ENCODE assay signal across 14 mouse cellular contexts in the genomic region with DNA sequence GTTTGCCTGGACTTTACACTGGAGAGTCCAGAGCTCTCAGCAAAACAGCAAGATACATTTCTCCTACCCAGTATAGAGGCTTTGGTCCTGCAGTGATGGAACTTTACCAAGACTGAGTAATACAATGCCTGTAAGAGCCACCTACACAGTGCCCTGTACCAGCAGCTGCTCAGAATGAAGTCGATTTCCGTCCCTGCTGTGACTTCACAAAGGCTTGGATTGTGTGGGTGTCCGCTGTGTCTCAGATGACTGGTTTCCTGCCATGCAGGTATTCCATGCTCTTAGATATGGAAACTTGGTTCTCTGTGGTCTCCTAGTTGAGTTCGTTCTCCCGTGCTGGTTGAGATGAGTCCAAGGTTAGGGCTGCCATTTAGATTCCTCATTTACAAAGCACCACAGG.
DNase-seq lines count a peak whose midpoint lies in the region; ATAC-seq and TF ChIP-seq lines count a peak whose summit lies in the region.
"Had no signal": no experiment of that assay in that cellular context is flagged by ENCODE, and none has a peak within 500 bp of the region (broad histone marks: within the 10 kb centered on the region; RNA-seq: fewer than 3 reads in every experiment).

No protein-coding gene starts in this region.

- H3K27ac ChIP-seq in layer of hippocampus, adult 2 months, result peak overlapping the region; percentile 36; the same call in 1 of the 2 replicates
- H3K27ac ChIP-seq in hindbrain, embryonic 11.5 days (ENCODE audit: low read depth, low read length), result no peak overlapping the region
- H3K27ac ChIP-seq: lung, embryonic 15.5 days; midbrain, embryonic 10.5 days had no signal

- peak in 1 of 2 experiments; percentile 54 for DNase-seq in layer of hippocampus, adult 2 months (ENCODE audit: low spot score in 2 of 2)
- no peak for DNase-seq in layer of hippocampus, postnatal 10 days (ENCODE audit: low spot score in 2 of 2)
- peak; percentile 39 for DNase-seq in CD4-positive, CD25-positive, alpha-beta regulatory T cell, adult 2 months (ENCODE audit: low read depth, low spot score)
- peak; percentile 82 for DNase-seq in ZHBTc4 (ENCODE audit: low read depth, low spot score)
- DNase-seq in cerebellum, postnatal 25 days, result peak; percentile 69 to 72
- no peak for DNase-seq in lung, postnatal 4 days
- DNase-seq in hindbrain, embryonic 11.5 days (ENCODE audit: low spot score), result no peak
- no peak for DNase-seq in gastrocnemius, postnatal 25 days
- DNase-seq: gastrocnemius, postnatal 10 days; kidney, postnatal 25 days; liver; thymus, postnatal 36 days had no signal

- 65% methylated on average over 5 of the region's 5 CpGs for WGBS in hindbrain, embryonic 11.5 days

- H3K4me3 ChIP-seq in layer of hippocampus, adult 2 months, result no peak overlapping the region
- no peak overlapping the region for H3K4me3 ChIP-seq in hindbrain, embryonic 11.5 days (ENCODE audit: low read depth, low read length)
- H3K4me3 ChIP-seq: lung, embryonic 15.5 days; midbrain, embryonic 10.5 days had no signal

- no peaks in the 10 kb centered on the region for H3K9me3 ChIP-seq in hindbrain, embryonic 11.5 days (ENCODE audit: control insufficient read depth, low read length)
- H3K9me3 ChIP-seq: lung, embryonic 15.5 days; midbrain, embryonic 10.5 days had no signal

- TF ChIP-seq CTCF in layer of hippocampus, adult 2 months (conservative IDR thresholded peaks at IDR 0.05), result no peak

- no peak overlapping the region for H3K9ac ChIP-seq in hindbrain, embryonic 11.5 days (ENCODE audit: low read depth, low read length)
- H3K9ac ChIP-seq: lung, embryonic 15.5 days had no signal

- no peaks in the 10 kb centered on the region for H3K4me1 ChIP-seq in hindbrain, embryonic 11.5 days (replicated peaks; ENCODE audit: control insufficient read depth, insufficient read depth, low read length)
- H3K4me1 ChIP-seq: midbrain, embryonic 10.5 days had no signal

- no peak for ATAC-seq in hindbrain, embryonic 11.5 days (ENCODE audit: low FRiP score)

- no peak overlapping the region for H3K4me2 ChIP-seq in hindbrain, embryonic 11.5 days (replicated peaks; ENCODE audit: low read depth, low read length)
- H3K4me2 ChIP-seq: lung, embryonic 15.5 days had no signal

- no peaks in the 10 kb centered on the region for H3K27me3 ChIP-seq in hindbrain, embryonic 11.5 days (ENCODE audit: control insufficient read depth, insufficient read depth, low read length)
- H3K27me3 ChIP-seq: lung, embryonic 15.5 days had no signal

- H3K36me3 ChIP-seq in hindbrain, embryonic 11.5 days (ENCODE audit: control insufficient read depth, insufficient read depth, low read length), result no peaks in the 10 kb centered on the region
- H3K36me3 ChIP-seq: lung, embryonic 15.5 days; midbrain, embryonic 10.5 days had no signal

Comparison
In these comparisons a context has a peak if more than half of its experiments do, and no peak if none do; other contexts are left out.
1. DNase-seq: peak in CD4-positive, CD25-positive, alpha-beta regulatory T cell, adult 2 months (single experiment), ZHBTc4 (single experiment) and cerebellum, postnatal 25 days (2 of 2); none in layer of hippocampus, postnatal 10 days (0 of 2), lung, postnatal 4 days (0 of 2), hindbrain, embryonic 11.5 days (single experiment) and gastrocnemius, postnatal 25 days (single experiment).